Mouse (Mus musculus): ENCODE results near the gene Cenpu. TPM values are rescaled to one million over a fixed set of nuclear protein-coding genes. Genes with fewer than 3 reads are reported as not detected.

Cenpu gene
- polyA plus RNA-seq, 1 experiment from 2014 or later = 12.5 TPM

- no peaks in the 10 kb centered on the region for H3K9me3 ChIP-seq (ENCODE audit: control insufficient read depth, low read length)
- no peak for ATAC-seq (ENCODE audit: insufficient number of reproducible peaks, insufficient read depth, low FRiP score, low read depth)
- no peak overlapping the region for H3K4me2 ChIP-seq (ENCODE audit: low read length)
- no peak overlapping the region for H3K27ac ChIP-seq (replicated peaks in 1 of 2; ENCODE audit: control insufficient read depth in 1 of 2, insufficient read depth in 1 of 2, low read depth in 2 of 2, low read length in 2 of 2)
- 90% methylated on average over 2 of the region's 2 CpGs for WGBS
- H3K4me1 ChIP-seq (ENCODE audit: control insufficient read depth in 2 of 2, insufficient read depth in 2 of 2, low read length in 2 of 2) = peaks cover 0 to 2% of the 10 kb centered on the region in 2 experiments; a peak in 2 of 4 replicates
- H3K36me3 ChIP-seq (ENCODE audit: control insufficient read depth, insufficient read depth, low read length) = peaks cover 11% of the 10 kb centered on the region
- H3K4me3 ChIP-seq (ENCODE audit: control insufficient read depth in 1 of 2, insufficient read depth in 1 of 2, low read depth in 1 of 2, low read length in 2 of 2) = no peak overlapping the region
- no peaks in the 10 kb centered on the region for H3K27me3 ChIP-seq (ENCODE audit: control insufficient read depth, insufficient read depth, low read length)
- no peak overlapping the region for H3K9ac ChIP-seq (ENCODE audit: low read length)
Measured at GRCm38 (mm10) chr8:46588663-46589062, 36.8 kb downstream of the Cenpu start.

DNA sequence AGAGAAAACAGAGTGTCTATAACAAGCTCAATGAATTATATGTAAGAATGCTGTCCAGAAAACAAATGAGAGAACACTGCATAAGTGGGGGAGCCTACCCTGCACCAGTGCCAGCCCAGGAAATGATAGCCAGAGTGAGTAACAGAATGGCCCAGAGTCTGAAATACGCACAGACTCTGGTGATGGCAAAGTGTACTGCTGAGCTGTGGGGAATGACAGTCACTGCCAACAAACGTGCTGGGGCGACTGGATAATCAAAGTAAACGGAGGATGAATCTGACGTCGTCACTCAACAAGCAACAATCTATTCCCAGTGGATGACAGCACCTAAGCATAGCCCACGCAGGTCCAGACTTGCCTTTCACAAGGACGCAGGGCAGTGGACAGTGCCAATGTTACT, 41.2 kb downstream of the Cenpu start:
- Histone ChIP-seq H3K27me3 (ENCODE audit: control insufficient read depth, insufficient read depth, low read length) (no peaks in the 10 kb centered on the region), H3K9me3 (ENCODE audit: control insufficient read depth, low read length) (no peaks in the 10 kb centered on the region), H3K27ac (replicated peaks in 1 of 2; ENCODE audit: control insufficient read depth in 1 of 2, insufficient read depth in 1 of 2, low read depth in 2 of 2, low read length in 2 of 2) (no peak overlapping the region), H3K4me1 (ENCODE audit: control insufficient read depth in 2 of 2, insufficient read depth in 2 of 2, low read length in 2 of 2) (peaks cover 2 to 4% of the 10 kb centered on the region in 2 experiments), H3K36me3 (ENCODE audit: control insufficient read depth, insufficient read depth, low read length) (peaks cover 6% of the 10 kb centered on the region; the same call in 1 of the 2 replicates), H3K9ac (ENCODE audit: low read length) (no peak overlapping the region), H3K4me2 (ENCODE audit: low read length) (no peak overlapping the region), H3K4me3 (ENCODE audit: control insufficient read depth in 1 of 2, insufficient read depth in 1 of 2, low read depth in 1 of 2, low read length in 2 of 2) (no peak overlapping the region)
- ATAC-seq (ENCODE audit: insufficient number of reproducible peaks, insufficient read depth, low FRiP score, low read depth) = no peak
- WGBS = 58% methylated on average over 8 of the region's 8 CpGs

DNA sequence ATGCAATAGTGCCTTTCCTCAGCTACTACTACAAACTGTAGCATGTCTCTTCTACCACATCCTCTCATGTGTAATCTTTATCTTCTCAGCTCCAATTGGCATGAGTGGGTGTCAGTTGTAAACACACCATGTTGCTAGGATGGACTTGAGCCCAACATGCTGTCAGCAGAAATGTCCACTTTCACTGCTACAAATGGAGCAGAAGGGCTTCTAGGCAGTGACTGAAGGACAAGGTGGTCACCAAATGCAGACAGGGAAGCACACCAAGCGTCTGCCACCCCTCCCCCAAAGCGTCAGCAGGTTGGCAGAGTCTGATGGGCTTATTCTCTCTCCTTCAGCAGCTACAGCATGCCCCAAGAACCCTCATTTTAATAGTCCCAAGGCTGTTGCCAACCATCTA, 41.9 kb downstream of the Cenpu start:
- 36% methylated on average over 2 of the region's 2 CpGs for WGBS
- Histone ChIP-seq H3K27me3 (ENCODE audit: control insufficient read depth, insufficient read depth, low read length) (no peaks in the 10 kb centered on the region), H3K4me2 (ENCODE audit: low read length) (no peak overlapping the region), H3K27ac (replicated peaks in 1 of 2; ENCODE audit: control insufficient read depth in 1 of 2, insufficient read depth in 1 of 2, low read depth in 2 of 2, low read length in 2 of 2) (no peak overlapping the region), H3K4me1 (ENCODE audit: control insufficient read depth in 2 of 2, insufficient read depth in 2 of 2, low read length in 2 of 2) (peaks cover 4 to 9% of the 10 kb centered on the region in 2 experiments), H3K9me3 (ENCODE audit: control insufficient read depth, low read length) (no peaks in the 10 kb centered on the region), H3K36me3 (ENCODE audit: control insufficient read depth, insufficient read depth, low read length) (peaks cover 6% of the 10 kb centered on the region; the same call in 1 of the 2 replicates), H3K9ac (ENCODE audit: low read length) (no peak overlapping the region), H3K4me3 (ENCODE audit: control insufficient read depth in 1 of 2, insufficient read depth in 1 of 2, low read depth in 1 of 2, low read length in 2 of 2) (no peak overlapping the region)
- ATAC-seq (ENCODE audit: insufficient number of reproducible peaks, insufficient read depth, low FRiP score, low read depth) = no peak

GRCm38 (mm10) chr8:46595593-46595992, 43.8 kb downstream of the Cenpu start:
- Histone ChIP-seq H3K4me2 (ENCODE audit: low read length) (no peak overlapping the region), H3K27ac (replicated peaks in 1 of 2; ENCODE audit: control insufficient read depth in 1 of 2, insufficient read depth in 1 of 2, low read depth in 2 of 2, low read length in 2 of 2) (no peak overlapping the region), H3K36me3 (ENCODE audit: control insufficient read depth, insufficient read depth, low read length) (peaks cover 8% of the 10 kb centered on the region; the same call in 1 of the 2 replicates), H3K4me1 (ENCODE audit: control insufficient read depth in 2 of 2, insufficient read depth in 2 of 2, low read length in 2 of 2) (peaks cover 4 to 17% of the 10 kb centered on the region in 2 experiments), H3K9ac (ENCODE audit: low read length) (no peak overlapping the region), H3K9me3 (ENCODE audit: control insufficient read depth, low read length) (no peaks in the 10 kb centered on the region), H3K27me3 (ENCODE audit: control insufficient read depth, insufficient read depth, low read length) (no peaks in the 10 kb centered on the region), H3K4me3 (ENCODE audit: control insufficient read depth in 1 of 2, insufficient read depth in 1 of 2, low read depth in 1 of 2, low read length in 2 of 2) (no peak overlapping the region)
- 72% methylated on average over 2 of the region's 2 CpGs for WGBS
- no peak for ATAC-seq (ENCODE audit: insufficient number of reproducible peaks, insufficient read depth, low FRiP score, low read depth)

GRCm38 (mm10) chr8:46596530-46596929, 44.7 kb downstream of the Cenpu start:
- no peak overlapping the region for H3K4me3 ChIP-seq (ENCODE audit: control insufficient read depth in 1 of 2, insufficient read depth in 1 of 2, low read depth in 1 of 2, low read length in 2 of 2)
- no peak overlapping the region for H3K4me2 ChIP-seq (ENCODE audit: low read length)
- H3K27me3 ChIP-seq (ENCODE audit: control insufficient read depth, insufficient read depth, low read length) = no peaks in the 10 kb centered on the region
- H3K9ac ChIP-seq (ENCODE audit: low read length) = no peak overlapping the region
- peaks cover 8% of the 10 kb centered on the region; the same call in 1 of the 2 replicates for H3K36me3 ChIP-seq (ENCODE audit: control insufficient read depth, insufficient read depth, low read length)
- WGBS = 93% methylated on average over 2 of the region's 2 CpGs
- no peaks in the 10 kb centered on the region for H3K9me3 ChIP-seq (ENCODE audit: control insufficient read depth, low read length)
- no peak for ATAC-seq (ENCODE audit: insufficient number of reproducible peaks, insufficient read depth, low FRiP score, low read depth)
- no peak overlapping the region for H3K27ac ChIP-seq (replicated peaks in 1 of 2; ENCODE audit: control insufficient read depth in 1 of 2, insufficient read depth in 1 of 2, low read depth in 2 of 2, low read length in 2 of 2)
- H3K4me1 ChIP-seq (ENCODE audit: control insufficient read depth in 2 of 2, insufficient read depth in 2 of 2, low read length in 2 of 2) = peaks cover 4 to 22% of the 10 kb centered on the region in 2 experiments

GRCm38 (mm10) chr8:46597411-46597810, 45.6 kb downstream of the Cenpu start:
- H3K27me3 ChIP-seq (ENCODE audit: control insufficient read depth, insufficient read depth, low read length) = no peaks in the 10 kb centered on the region
- H3K9me3 ChIP-seq (ENCODE audit: control insufficient read depth, low read length) = no peaks in the 10 kb centered on the region
- no peak overlapping the region for H3K27ac ChIP-seq (replicated peaks in 1 of 2; ENCODE audit: control insufficient read depth in 1 of 2, insufficient read depth in 1 of 2, low read depth in 2 of 2, low read length in 2 of 2)
- H3K9ac ChIP-seq (ENCODE audit: low read length) = no peak overlapping the region
- 57% methylated on average over 2 of the region's 2 CpGs for WGBS
- H3K36me3 ChIP-seq (ENCODE audit: control insufficient read depth, insufficient read depth, low read length) = peaks cover 6% of the 10 kb centered on the region; the same call in 1 of the 2 replicates
- peaks cover 4 to 22% of the 10 kb centered on the region in 2 experiments for H3K4me1 ChIP-seq (ENCODE audit: control insufficient read depth in 2 of 2, insufficient read depth in 2 of 2, low read length in 2 of 2)
- H3K4me2 ChIP-seq (ENCODE audit: low read length) = no peak overlapping the region
- ATAC-seq (ENCODE audit: insufficient number of reproducible peaks, insufficient read depth, low FRiP score, low read depth) = no peak
- H3K4me3 ChIP-seq (ENCODE audit: control insufficient read depth in 1 of 2, insufficient read depth in 1 of 2, low read depth in 1 of 2, low read length in 2 of 2) = no peak overlapping the region

DNA sequence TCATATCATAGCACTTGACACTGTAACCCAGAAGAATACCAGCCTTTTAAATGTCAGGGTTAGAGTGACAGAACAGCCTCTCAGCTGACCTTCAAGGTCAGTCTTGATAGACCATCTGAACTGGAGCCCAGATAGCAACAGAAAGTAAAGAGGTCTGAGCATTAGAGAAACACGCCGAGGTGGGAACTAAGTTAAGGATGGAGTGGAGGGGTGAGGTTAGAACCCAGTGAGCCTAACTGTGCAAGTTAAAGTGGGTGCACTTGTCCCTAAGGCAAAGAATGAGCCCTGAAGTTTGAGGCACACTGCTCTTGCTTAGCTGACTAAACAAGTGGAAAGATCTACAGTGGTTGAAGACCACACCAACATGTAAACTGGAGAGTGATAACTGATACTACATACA, 46.3 kb downstream of the Cenpu start:
- Histone ChIP-seq H3K4me3 (ENCODE audit: control insufficient read depth in 1 of 2, insufficient read depth in 1 of 2, low read depth in 1 of 2, low read length in 2 of 2) (no peak overlapping the region), H3K27me3 (ENCODE audit: control insufficient read depth, insufficient read depth, low read length) (no peaks in the 10 kb centered on the region), H3K27ac (replicated peaks in 1 of 2; ENCODE audit: control insufficient read depth in 1 of 2, insufficient read depth in 1 of 2, low read depth in 2 of 2, low read length in 2 of 2) (no peak overlapping the region), H3K9ac (ENCODE audit: low read length) (no peak overlapping the region), H3K4me1 (ENCODE audit: control insufficient read depth in 2 of 2, insufficient read depth in 2 of 2, low read length in 2 of 2) (peaks cover 3 to 22% of the 10 kb centered on the region in 2 experiments), H3K4me2 (ENCODE audit: low read length) (no peak overlapping the region), H3K36me3 (ENCODE audit: control insufficient read depth, insufficient read depth, low read length) (peaks cover 6% of the 10 kb centered on the region; the same call in 1 of the 2 replicates), H3K9me3 (ENCODE audit: control insufficient read depth, low read length) (no peaks in the 10 kb centered on the region)
- WGBS = 36% methylated on average over 2 of the region's 2 CpGs
- no peak for ATAC-seq (ENCODE audit: insufficient number of reproducible peaks, insufficient read depth, low FRiP score, low read depth)

GRCm38 (mm10) chr8:46598753-46599152, 46.9 kb downstream of the Cenpu start:
- Histone ChIP-seq H3K4me3 (ENCODE audit: control insufficient read depth in 1 of 2, insufficient read depth in 1 of 2, low read depth in 1 of 2, low read length in 2 of 2) (no peak overlapping the region), H3K27ac (replicated peaks in 1 of 2; ENCODE audit: control insufficient read depth in 1 of 2, insufficient read depth in 1 of 2, low read depth in 2 of 2, low read length in 2 of 2) (no peak overlapping the region), H3K4me2 (ENCODE audit: low read length) (no peak overlapping the region), H3K9me3 (ENCODE audit: control insufficient read depth, low read length) (no peaks in the 10 kb centered on the region), H3K9ac (ENCODE audit: low read length) (no peak overlapping the region), H3K4me1 (ENCODE audit: control insufficient read depth in 2 of 2, insufficient read depth in 2 of 2, low read length in 2 of 2) (peaks cover 2 to 22% of the 10 kb centered on the region in 2 experiments), H3K27me3 (ENCODE audit: control insufficient read depth, insufficient read depth, low read length) (no peaks in the 10 kb centered on the region), H3K36me3 (ENCODE audit: control insufficient read depth, insufficient read depth, low read length) (0 out of 2 replicates have a peak, but pooled peaks cover 6% of the 10 kb centered on the region)
- WGBS = 56% methylated on average over 5 of the region's 5 CpGs
- ATAC-seq (ENCODE audit: insufficient number of reproducible peaks, insufficient read depth, low FRiP score, low read depth) = no peak
